Mouse (Mus musculus): Measurements from ENCODE around the gene Rpl13. TPM values are rescaled to one million over a fixed set of nuclear protein-coding genes. Genes with fewer than 3 reads are reported as not detected.
A peak's percentile ranks its signal among the peaks of the same experiment; 100 is the strongest.

Gene Rpl13
- total and polyA plus RNA-seq, 2 experiments from 2014 or later = 808 to 2,758 TPM

GRCm38 (mm10) chr8:123105553-123106326 is 3.6 kb downstream of the Rpl13 start:
- H3K4me1 ChIP-seq (ENCODE audit: insufficient read depth, low read length) = peaks cover 7% of the 10 kb centered on the region
- no peaks in the 10 kb centered on the region for H3K27me3 ChIP-seq (ENCODE audit: insufficient read depth, low read length)
- H3K9ac ChIP-seq (replicated peaks; ENCODE audit: low read length) = no peak overlapping the region
- peak; percentile 73 for TF ChIP-seq CTCF (IDR thresholded peaks at IDR 0.05; ENCODE audit: low read depth)
- ATAC-seq = no peak
- peak; percentile 81 for DNase-seq (ENCODE audit: low spot score)
- peaks cover 18% of the 10 kb centered on the region; the same call in 1 of the 2 replicates for H3K36me3 ChIP-seq (ENCODE audit: insufficient read depth, low read length)
- no peak overlapping the region for H3K4me2 ChIP-seq (ENCODE audit: low read depth, low read length)
- H3K9me3 ChIP-seq (ENCODE audit: low read length) = no peaks in the 10 kb centered on the region
- 66% methylated on average over 5 of the region's 5 CpGs for WGBS
- no peak overlapping the region for H3K27ac ChIP-seq
- no peak overlapping the region for H3K4me3 ChIP-seq (ENCODE audit: low read length)

GRCm38 (mm10) chr8:123106531-123106930 is 4.4 kb downstream of the Rpl13 start:
- Histone ChIP-seq H3K4me1 (ENCODE audit: insufficient read depth, low read length) (peaks cover 7% of the 10 kb centered on the region), H3K36me3 (ENCODE audit: insufficient read depth, low read length) (peaks cover 18% of the 10 kb centered on the region; the same call in 1 of the 2 replicates), H3K9ac (replicated peaks; ENCODE audit: low read length) (no peak overlapping the region), H3K4me2 (ENCODE audit: low read depth, low read length) (no peak overlapping the region), H3K27me3 (ENCODE audit: insufficient read depth, low read length) (no peaks in the 10 kb centered on the region), H3K9me3 (ENCODE audit: low read length) (no peaks in the 10 kb centered on the region), H3K27ac (no peak overlapping the region), H3K4me3 (ENCODE audit: low read length) (no peak overlapping the region)
- ATAC-seq = no peak
- DNase-seq (ENCODE audit: low spot score) = no peak
- WGBS = 55% methylated on average over 2 of the region's 2 CpGs
- peak; percentile 61 for TF ChIP-seq CTCF (IDR thresholded peaks at IDR 0.05; ENCODE audit: low read depth)

GRCm38 (mm10) chr8:123108010-123108409 is 5.9 kb downstream of the Rpl13 start:
- 67% methylated on average over 1 of the region's 1 CpGs for WGBS
- Histone ChIP-seq H3K9me3 (ENCODE audit: low read length) (no peaks in the 10 kb centered on the region), H3K9ac (replicated peaks; ENCODE audit: low read length) (no peak overlapping the region), H3K4me2 (ENCODE audit: low read depth, low read length) (no peak overlapping the region), H3K27ac (no peak overlapping the region), H3K36me3 (ENCODE audit: insufficient read depth, low read length) (peaks cover 18% of the 10 kb centered on the region; the same call in 1 of the 2 replicates), H3K4me1 (ENCODE audit: insufficient read depth, low read length) (peaks cover 7% of the 10 kb centered on the region), H3K4me3 (ENCODE audit: low read length) (no peak overlapping the region), H3K27me3 (ENCODE audit: insufficient read depth, low read length) (no peaks in the 10 kb centered on the region)
- no peak for ATAC-seq
- TF ChIP-seq CTCF (IDR thresholded peaks at IDR 0.05; ENCODE audit: low read depth) = peak; percentile 43
- no peak for DNase-seq (ENCODE audit: low spot score)

- 70% methylated on average over 5 of the region's 5 CpGs for WGBS
- no peak for TF ChIP-seq CTCF (IDR thresholded peaks at IDR 0.05; ENCODE audit: low read depth)
- Histone ChIP-seq H3K4me3 (ENCODE audit: low read length) (no peak overlapping the region), H3K9me3 (ENCODE audit: low read length) (no peaks in the 10 kb centered on the region), H3K27ac (no peak overlapping the region), H3K36me3 (ENCODE audit: insufficient read depth, low read length) (peaks cover 18% of the 10 kb centered on the region; the same call in 1 of the 2 replicates), H3K4me1 (ENCODE audit: insufficient read depth, low read length) (no peaks in the 10 kb centered on the region), H3K4me2 (ENCODE audit: low read depth, low read length) (no peak overlapping the region), H3K27me3 (ENCODE audit: insufficient read depth, low read length) (no peaks in the 10 kb centered on the region), H3K9ac (replicated peaks; ENCODE audit: low read length) (no peak overlapping the region)
- ATAC-seq (no peak), DNase-seq (ENCODE audit: low spot score) (no peak)
These were observed 6.8 kb downstream of the Rpl13 start for GRCm38 (mm10) chr8:123108953-123109352.

GRCm38 (mm10) chr8:123110649-123111048 is 8.5 kb downstream of the Rpl13 start:
- H3K36me3 ChIP-seq (ENCODE audit: insufficient read depth, low read length) = peaks cover under 1% of the 10 kb centered on the region; the same call in 1 of the 2 replicates
- peaks cover 1% of the 10 kb centered on the region; the same call in 1 of the 2 replicates for H3K27me3 ChIP-seq (ENCODE audit: insufficient read depth, low read length)
- no peak overlapping the region for H3K9ac ChIP-seq (replicated peaks; ENCODE audit: low read length)
- peak; percentile 69 for DNase-seq (ENCODE audit: low spot score)
- 27% methylated on average over 4 of the region's 4 CpGs for WGBS
- no peak overlapping the region for H3K27ac ChIP-seq
- TF ChIP-seq CTCF (IDR thresholded peaks at IDR 0.05; ENCODE audit: low read depth) = peak; percentile 83
- H3K4me2 ChIP-seq (ENCODE audit: low read depth, low read length) = no peak overlapping the region
- H3K9me3 ChIP-seq (ENCODE audit: low read length) = no peaks in the 10 kb centered on the region
- H3K4me1 ChIP-seq (ENCODE audit: insufficient read depth, low read length) = no peaks in the 10 kb centered on the region
- ATAC-seq = peak; percentile 57; the same call in 1 of the 2 replicates
- no peak overlapping the region for H3K4me3 ChIP-seq (ENCODE audit: low read length)

- Histone ChIP-seq H3K36me3 (ENCODE audit: insufficient read depth, low read length) (no peaks in the 10 kb centered on the region), H3K9me3 (ENCODE audit: low read length) (no peaks in the 10 kb centered on the region), H3K27me3 (ENCODE audit: insufficient read depth, low read length) (peaks cover 22% of the 10 kb centered on the region; the same call in 1 of the 2 replicates), H3K4me2 (ENCODE audit: low read depth, low read length) (no peak overlapping the region), H3K4me3 (ENCODE audit: low read length) (no peak overlapping the region), H3K9ac (replicated peaks; ENCODE audit: low read length) (no peak overlapping the region), H3K27ac (no peak overlapping the region), H3K4me1 (ENCODE audit: insufficient read depth, low read length) (peaks cover 5% of the 10 kb centered on the region; the same call in 1 of the 2 replicates)
- DNase-seq (ENCODE audit: low spot score) (no peak), ATAC-seq (no peak)
- no peak for TF ChIP-seq CTCF (IDR thresholded peaks at IDR 0.05; ENCODE audit: low read depth)
- WGBS = 59% methylated on average over 9 of the region's 9 CpGs
These were observed 10.7 kb downstream of the Rpl13 start for GRCm38 (mm10) chr8:123112892-123113291.

Data from hindbrain, postnatal 0 days (tissue).